Mouse (Mus musculus): ENCODE measurements around the gene Rtn1. TPM values are rescaled to one million over a fixed set of nuclear protein-coding genes. Genes with fewer than 3 reads are reported as not detected.
"Not testable (repeated sequence)": the region's sequence is repeated elsewhere in the genome, so short reads cannot be mapped to it uniquely, and the experiment has no call there.

Rtn1 gene
- polyA plus RNA-seq, 1 experiment from 2014 or later, result 29.7 TPM

GRCm38 (mm10) chr12:72306281-72306680 is 102.6 kb downstream of the Rtn1 start:
- H3K36me3 ChIP-seq, result no peaks in the 10 kb centered on the region
- ATAC-seq (replicated peaks; ENCODE audit: low FRiP score), result no peak
- H3K9ac ChIP-seq, result no peak overlapping the region
- H3K9me3 ChIP-seq (replicated peaks), result no peaks in the 10 kb centered on the region
- no peak overlapping the region for H3K27ac ChIP-seq
- H3K4me2 ChIP-seq, result no peak overlapping the region
- 0 out of 2 replicates have a peak, but pooled peaks cover under 1% of the 10 kb centered on the region for H3K4me1 ChIP-seq
- WGBS, result 92% methylated on average over 11 of the region's 11 CpGs
- H3K27me3 ChIP-seq, result no peaks in the 10 kb centered on the region
- no peak overlapping the region for H3K4me3 ChIP-seq (replicated peaks)

- Histone ChIP-seq H3K4me3 (replicated peaks) (no peak overlapping the region), H3K27me3 (no peaks in the 10 kb centered on the region), H3K4me2 (no peak overlapping the region), H3K9ac (no peak overlapping the region), H3K27ac (no peak overlapping the region), H3K36me3 (no peaks in the 10 kb centered on the region), H3K9me3 (replicated peaks) (no peaks in the 10 kb centered on the region), H3K4me1 (0 out of 2 replicates have a peak, but pooled peaks cover 5% of the 10 kb centered on the region)
- ATAC-seq (replicated peaks; ENCODE audit: low FRiP score), result no peak
- WGBS, result 63% methylated on average over 5 of the region's 5 CpGs
These were observed 103.4 kb downstream of the Rtn1 start for GRCm38 (mm10) chr12:72305421-72305820.

GRCm38 (mm10) chr12:72304985-72305384 is 103.9 kb downstream of the Rtn1 start:
- no peak for ATAC-seq (replicated peaks; ENCODE audit: low FRiP score)
- Histone ChIP-seq H3K4me1 (0 out of 2 replicates have a peak, but pooled peaks cover 5% of the 10 kb centered on the region), H3K27ac (no peak overlapping the region), H3K9me3 (replicated peaks) (no peaks in the 10 kb centered on the region), H3K9ac (no peak overlapping the region), H3K27me3 (no peaks in the 10 kb centered on the region), H3K36me3 (no peaks in the 10 kb centered on the region), H3K4me3 (replicated peaks) (no peak overlapping the region), H3K4me2 (no peak overlapping the region)
- 56% methylated on average over 5 of the region's 5 CpGs for WGBS

- Histone ChIP-seq H3K4me2 (no peak overlapping the region), H3K27ac (no peak overlapping the region), H3K9me3 (replicated peaks) (no peaks in the 10 kb centered on the region), H3K9ac (no peak overlapping the region), H3K36me3 (no peaks in the 10 kb centered on the region), H3K4me1 (0 out of 2 replicates have a peak, but pooled peaks cover 5% of the 10 kb centered on the region), H3K4me3 (replicated peaks) (no peak overlapping the region), H3K27me3 (no peaks in the 10 kb centered on the region)
- no peak for ATAC-seq (replicated peaks; ENCODE audit: low FRiP score)
- 55% methylated on average over 5 of the region's 5 CpGs for WGBS
These were observed 104.5 kb downstream of the Rtn1 start for GRCm38 (mm10) chr12:72304347-72304688.

GRCm38 (mm10) chr12:72303624-72304346 is 105.1 kb downstream of the Rtn1 start:
- Histone ChIP-seq H3K27ac (no peak overlapping the region), H3K36me3 (no peaks in the 10 kb centered on the region), H3K4me1 (0 out of 2 replicates have a peak, but pooled peaks cover 5% of the 10 kb centered on the region), H3K4me3 (replicated peaks) (no peak overlapping the region), H3K9ac (no peak overlapping the region), H3K27me3 (no peaks in the 10 kb centered on the region), H3K4me2 (no peak overlapping the region), H3K9me3 (replicated peaks) (no peaks in the 10 kb centered on the region)
- 76% methylated on average over 37 of the region's 37 CpGs for WGBS
- ATAC-seq (replicated peaks; ENCODE audit: low FRiP score), result no peak

GRCm38 (mm10) chr12:72301431-72301830 is 107.4 kb downstream of the Rtn1 start:
- WGBS, result 21% methylated on average over 8 of the region's 8 CpGs
- no peak overlapping the region for H3K4me2 ChIP-seq
- no peak for ATAC-seq (replicated peaks; ENCODE audit: low FRiP score)
- H3K9me3 ChIP-seq (replicated peaks), result no peaks in the 10 kb centered on the region
- H3K36me3 ChIP-seq, result no peaks in the 10 kb centered on the region
- no peaks in the 10 kb centered on the region for H3K27me3 ChIP-seq
- H3K4me1 ChIP-seq, result 0 out of 2 replicates have a peak, but pooled peaks cover 5% of the 10 kb centered on the region
- H3K9ac ChIP-seq, result no peak overlapping the region
- H3K27ac ChIP-seq, result no peak overlapping the region
- H3K4me3 ChIP-seq (replicated peaks), result no peak overlapping the region

- no peak overlapping the region for H3K4me2 ChIP-seq
- 42% methylated on average over 8 of the region's 8 CpGs for WGBS
These were observed 107.9 kb downstream of the Rtn1 start for GRCm38 (mm10) chr12:72300971-72301370.

GRCm38 (mm10) chr12:72298222-72298621 is 110.6 kb downstream of the Rtn1 start:
- Histone ChIP-seq H3K36me3 (no peaks in the 10 kb centered on the region), H3K4me3 (replicated peaks) (no peak overlapping the region), H3K27ac (no peak overlapping the region), H3K9ac (no peak overlapping the region), H3K4me2 (no peak overlapping the region), H3K27me3 (no peaks in the 10 kb centered on the region), H3K9me3 (replicated peaks) (no peaks in the 10 kb centered on the region), H3K4me1 (0 out of 2 replicates have a peak, but pooled peaks cover 5% of the 10 kb centered on the region)
- no peak for ATAC-seq (replicated peaks; ENCODE audit: low FRiP score)
- WGBS, result 65% methylated on average over 7 of the region's 7 CpGs

More at GRCm38 (mm10) chr12:72300971-72301370, 107.9 kb downstream of the Rtn1 start:
- Histone ChIP-seq H3K9ac (no peak overlapping the region), H3K4me3 (replicated peaks) (no peak overlapping the region), H3K27me3 (no peaks in the 10 kb centered on the region), H3K9me3 (replicated peaks) (no peaks in the 10 kb centered on the region), H3K4me1 (0 out of 2 replicates have a peak, but pooled peaks cover 5% of the 10 kb centered on the region), H3K36me3 (no peaks in the 10 kb centered on the region), H3K27ac (no peak overlapping the region)
- ATAC-seq (replicated peaks; ENCODE audit: low FRiP score), result no peak

- Histone ChIP-seq H3K9ac (no peak overlapping the region), H3K4me1 (0 out of 2 replicates have a peak, but pooled peaks cover 5% of the 10 kb centered on the region), H3K27me3 (no peaks in the 10 kb centered on the region), H3K9me3 (replicated peaks) (no peaks in the 10 kb centered on the region), H3K27ac (no peak overlapping the region), H3K36me3 (no peaks in the 10 kb centered on the region), H3K4me2 (no peak overlapping the region), H3K4me3 (replicated peaks) (no peak overlapping the region)
- ATAC-seq (replicated peaks; ENCODE audit: low FRiP score), result no peak
- WGBS, result 90% methylated on average over 5 of the region's 5 CpGs
These were observed 112.3 kb downstream of the Rtn1 start for GRCm38 (mm10) chr12:72296552-72296951.

- not testable (repeated sequence) for H3K4me1 ChIP-seq; H3K9me3 ChIP-seq (replicated peaks); H3K27me3 ChIP-seq; H3K36me3 ChIP-seq; H3K9ac ChIP-seq; H3K4me2 ChIP-seq; ATAC-seq (replicated peaks; ENCODE audit: low FRiP score); H3K4me3 ChIP-seq (replicated peaks); H3K27ac ChIP-seq
- 87% methylated on average over 3 of the region's 3 CpGs for WGBS
These were observed 115.7 kb downstream of the Rtn1 start for GRCm38 (mm10) chr12:72293185-72293584.

GRCm38 (mm10) chr12:72292566-72292965 is 116.3 kb downstream of the Rtn1 start:
- WGBS, result 57% methylated on average over 2 of the region's 2 CpGs
- Histone ChIP-seq H3K9me3 (replicated peaks) (no peaks in the 10 kb centered on the region), H3K27me3 (no peaks in the 10 kb centered on the region), H3K9ac (no peak overlapping the region), H3K36me3 (no peaks in the 10 kb centered on the region), H3K4me1 (no peaks in the 10 kb centered on the region), H3K27ac (no peak overlapping the region), H3K4me3 (replicated peaks) (no peak overlapping the region), H3K4me2 (no peak overlapping the region)
- no peak for ATAC-seq (replicated peaks; ENCODE audit: low FRiP score)

- WGBS, result 94% methylated on average over 4 of the region's 4 CpGs
- no peak overlapping the region for H3K4me3 ChIP-seq (replicated peaks)
- ATAC-seq (replicated peaks; ENCODE audit: low FRiP score), result no peak
- H3K9ac ChIP-seq, result no peak overlapping the region
- H3K4me2 ChIP-seq, result no peak overlapping the region
- H3K4me1 ChIP-seq, result no peaks in the 10 kb centered on the region
- H3K9me3 ChIP-seq (replicated peaks), result no peaks in the 10 kb centered on the region
- H3K27ac ChIP-seq, result no peak overlapping the region
- no peaks in the 10 kb centered on the region for H3K27me3 ChIP-seq
- H3K36me3 ChIP-seq, result no peaks in the 10 kb centered on the region
These were observed 117.6 kb downstream of the Rtn1 start for GRCm38 (mm10) chr12:72291266-72291665.

GRCm38 (mm10) chr12:72288215-72288614 is 120.6 kb downstream of the Rtn1 start:
- H3K27ac ChIP-seq, result no peak overlapping the region
- H3K4me2 ChIP-seq, result no peak overlapping the region
- no peaks in the 10 kb centered on the region for H3K27me3 ChIP-seq
- H3K4me3 ChIP-seq (replicated peaks), result no peak overlapping the region
- no peak for ATAC-seq (replicated peaks; ENCODE audit: low FRiP score)
- no peaks in the 10 kb centered on the region for H3K36me3 ChIP-seq
- H3K4me1 ChIP-seq, result no peaks in the 10 kb centered on the region
- no peak overlapping the region for H3K9ac ChIP-seq
- WGBS, result 63% methylated on average over 3 of the region's 3 CpGs
- H3K9me3 ChIP-seq (replicated peaks), result no peaks in the 10 kb centered on the region

All from kidney, embryonic 15.5 days (tissue).